Mouse (Mus musculus): ENCODE measurements around the gene Samm50. TPM values are rescaled to one million over a fixed set of nuclear protein-coding genes. Genes with fewer than 3 reads are reported as not detected.

Gene Samm50
- total and polyA plus RNA-seq, 2 experiments, result 11.5 to 46.4 TPM

DNA sequence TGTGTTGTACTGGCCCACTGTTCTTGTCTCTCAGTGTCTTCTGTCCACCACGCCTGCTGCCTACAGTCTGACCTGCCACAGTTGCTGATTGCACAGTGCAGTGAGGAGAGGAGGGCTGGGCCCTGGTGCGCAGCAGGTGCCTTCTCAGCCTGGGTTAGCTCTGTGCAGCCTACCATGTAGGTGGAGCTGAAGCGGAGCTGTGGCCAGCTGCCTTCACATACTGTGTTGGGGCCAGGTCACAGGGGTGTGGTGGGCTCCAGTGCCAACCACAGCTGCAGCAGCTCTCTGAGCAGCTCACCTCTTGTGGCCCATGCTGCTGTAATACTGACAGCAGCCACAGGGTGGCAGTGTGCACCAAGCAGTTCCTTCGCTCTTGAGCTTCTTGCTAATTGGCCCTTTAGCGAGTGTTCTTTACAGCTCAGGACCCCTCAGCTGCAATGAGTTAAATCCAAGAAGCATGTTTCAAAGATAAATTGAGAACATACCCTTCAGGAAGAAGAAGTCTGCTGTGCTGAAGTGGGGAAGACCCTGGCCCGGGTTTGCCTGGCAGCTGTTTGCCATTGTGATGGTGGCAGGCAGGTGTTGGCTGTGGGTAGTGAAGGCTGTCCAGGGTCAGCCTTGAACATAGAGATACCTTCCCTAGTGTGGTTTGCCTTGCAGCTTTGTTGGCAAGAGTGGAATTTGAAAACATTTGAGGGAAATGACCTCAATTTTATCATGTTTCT lies 20.2 kb downstream of the Samm50 start:
- Histone ChIP-seq H3K9ac (ENCODE audit: low read depth, low read length) (no peak overlapping the region), H3K36me3 (ENCODE audit: control insufficient read depth, insufficient read depth, low read length) (peaks cover 15% of the 10 kb centered on the region; the same call in 1 of the 2 replicates), H3K27me3 (ENCODE audit: control insufficient read depth, insufficient read depth, low read length) (no peaks in the 10 kb centered on the region), H3K4me3 (ENCODE audit: insufficient read depth, low read depth, low read length) (no peak overlapping the region), H3K4me1 (ENCODE audit: control insufficient read depth, insufficient read depth, low read length) (peaks cover 12% of the 10 kb centered on the region), H3K79me2 (ENCODE audit: control insufficient read depth, insufficient read depth, low read length) (no peaks in the 10 kb centered on the region), H3K27ac (replicated peaks; ENCODE audit: insufficient read depth, low read depth, low read length) (no peak overlapping the region)
- WGBS, result 59% methylated on average over 6 of the region's 6 CpGs
- DNase-seq (ENCODE audit: extremely low read depth, low read depth, low spot score), result peak; percentile 39
- TF ChIP-seq CTCF (IDR thresholded peaks at IDR 0.05; ENCODE audit: low read depth, low read length), result peak; percentile 98
- no peak for TF ChIP-seq POLR2A (IDR thresholded peaks at IDR 0.05; ENCODE audit: extremely low read depth, insufficient read depth, low read length)

DNA sequence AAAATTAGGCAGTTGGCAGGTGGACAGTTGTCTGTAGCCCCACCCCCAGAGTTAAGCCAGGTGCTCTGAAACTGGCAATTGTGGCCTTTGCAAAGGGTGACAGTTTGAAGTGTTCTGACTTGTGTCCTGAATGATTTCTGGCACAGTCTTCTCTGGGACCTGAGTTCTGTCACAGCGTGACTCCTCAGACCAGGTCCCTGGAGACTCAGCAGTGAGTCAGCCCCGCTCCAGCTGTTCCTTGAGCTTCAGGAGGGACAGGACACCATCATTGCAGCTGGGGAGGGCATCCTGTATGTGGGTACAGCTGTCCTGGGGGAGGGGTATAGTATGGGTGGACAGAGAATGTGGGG lies 20.7 kb downstream of the Samm50 start:
- Histone ChIP-seq H3K36me3 (ENCODE audit: control insufficient read depth, insufficient read depth, low read length) (peaks cover 14% of the 10 kb centered on the region; the same call in 1 of the 2 replicates), H3K79me2 (ENCODE audit: control insufficient read depth, insufficient read depth, low read length) (no peaks in the 10 kb centered on the region), H3K27me3 (ENCODE audit: control insufficient read depth, insufficient read depth, low read length) (no peaks in the 10 kb centered on the region), H3K27ac (replicated peaks; ENCODE audit: insufficient read depth, low read depth, low read length) (no peak overlapping the region), H3K4me3 (ENCODE audit: insufficient read depth, low read depth, low read length) (no peak overlapping the region), H3K4me1 (ENCODE audit: control insufficient read depth, insufficient read depth, low read length) (peaks cover 12% of the 10 kb centered on the region), H3K9ac (ENCODE audit: low read depth, low read length) (no peak overlapping the region)
- peak; percentile 63 for DNase-seq (ENCODE audit: extremely low read depth, low read depth, low spot score)
- WGBS, result 72% methylated on average over 2 of the region's 2 CpGs
- TF ChIP-seq CTCF (IDR thresholded peaks at IDR 0.05; ENCODE audit: low read depth, low read length) (no peak), POLR2A (IDR thresholded peaks at IDR 0.05; ENCODE audit: extremely low read depth, insufficient read depth, low read length) (no peak)

DNA sequence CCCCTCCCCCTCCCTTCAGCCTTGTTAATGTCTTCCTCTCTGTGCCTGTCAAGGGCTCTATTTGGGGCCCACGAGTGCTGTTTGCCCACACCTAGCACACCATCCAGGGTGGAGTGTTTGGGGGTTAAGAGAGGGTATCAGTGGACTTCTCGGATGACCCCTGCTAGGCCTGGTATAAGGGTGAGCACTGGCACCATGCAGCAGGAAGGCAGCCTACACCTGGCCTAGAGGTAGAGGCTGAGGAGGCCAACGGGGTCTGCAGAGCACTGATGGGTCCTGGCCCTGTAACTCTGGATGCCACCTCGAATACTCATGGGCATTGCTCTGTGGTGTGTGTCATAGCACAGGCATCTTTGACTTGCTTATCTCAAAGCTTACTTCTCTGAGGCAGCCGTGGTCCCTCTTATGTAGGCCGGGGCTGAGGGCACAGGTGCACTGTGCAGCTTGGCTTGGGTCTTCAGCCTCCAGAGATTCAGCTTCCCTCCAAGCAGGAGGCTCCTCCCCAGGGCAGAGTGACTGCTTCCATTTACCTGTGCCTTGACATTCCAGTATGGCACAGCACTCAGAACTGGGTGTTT lies 21.2 kb downstream of the Samm50 start:
- no peaks in the 10 kb centered on the region for H3K27me3 ChIP-seq (ENCODE audit: control insufficient read depth, insufficient read depth, low read length)
- no peak overlapping the region for H3K9ac ChIP-seq (ENCODE audit: low read depth, low read length)
- no peak for DNase-seq (ENCODE audit: extremely low read depth, low read depth, low spot score)
- WGBS, result 96% methylated on average over 6 of the region's 6 CpGs
- TF ChIP-seq POLR2A (IDR thresholded peaks at IDR 0.05; ENCODE audit: extremely low read depth, insufficient read depth, low read length) (no peak), CTCF (IDR thresholded peaks at IDR 0.05; ENCODE audit: low read depth, low read length) (no peak)
- peaks cover 12% of the 10 kb centered on the region for H3K4me1 ChIP-seq (ENCODE audit: control insufficient read depth, insufficient read depth, low read length)
- H3K4me3 ChIP-seq (ENCODE audit: insufficient read depth, low read depth, low read length), result no peak overlapping the region
- H3K27ac ChIP-seq (replicated peaks; ENCODE audit: insufficient read depth, low read depth, low read length), result no peak overlapping the region
- H3K79me2 ChIP-seq (ENCODE audit: control insufficient read depth, insufficient read depth, low read length), result no peaks in the 10 kb centered on the region
- peaks cover 11% of the 10 kb centered on the region; the same call in 1 of the 2 replicates for H3K36me3 ChIP-seq (ENCODE audit: control insufficient read depth, insufficient read depth, low read length)

DNA sequence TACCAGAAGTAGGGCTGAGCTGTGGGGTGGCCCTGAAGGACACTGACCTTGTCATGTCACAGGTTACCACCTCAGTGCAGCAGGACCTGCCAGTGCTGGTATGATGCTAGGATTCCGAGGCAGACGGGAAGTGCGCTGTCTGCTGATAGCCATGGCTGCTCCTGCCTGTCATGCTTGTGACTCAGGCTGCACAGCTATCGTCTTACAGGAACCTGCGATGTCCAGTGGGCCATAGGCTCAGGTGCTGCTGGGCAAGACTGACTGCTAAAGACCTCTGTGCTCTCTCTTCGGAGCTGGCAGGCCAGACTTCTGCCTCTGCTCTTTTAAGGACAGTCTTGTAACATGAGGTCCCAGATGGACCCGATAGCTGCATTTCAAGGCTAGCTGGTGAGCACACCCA lies 22.4 kb downstream of the Samm50 start:
- 88% methylated on average over 7 of the region's 7 CpGs for WGBS
- peaks cover 6% of the 10 kb centered on the region; the same call in 1 of the 2 replicates for H3K36me3 ChIP-seq (ENCODE audit: control insufficient read depth, insufficient read depth, low read length)
- no peak overlapping the region for H3K27ac ChIP-seq (replicated peaks; ENCODE audit: insufficient read depth, low read depth, low read length)
- H3K79me2 ChIP-seq (ENCODE audit: control insufficient read depth, insufficient read depth, low read length), result no peaks in the 10 kb centered on the region
- no peak overlapping the region for H3K9ac ChIP-seq (ENCODE audit: low read depth, low read length)
- H3K4me3 ChIP-seq (ENCODE audit: insufficient read depth, low read depth, low read length), result no peak overlapping the region
- no peak for DNase-seq (ENCODE audit: extremely low read depth, low read depth, low spot score)
- H3K4me1 ChIP-seq (ENCODE audit: control insufficient read depth, insufficient read depth, low read length), result peaks cover 12% of the 10 kb centered on the region
- no peaks in the 10 kb centered on the region for H3K27me3 ChIP-seq (ENCODE audit: control insufficient read depth, insufficient read depth, low read length)
- no peak for TF ChIP-seq CTCF (IDR thresholded peaks at IDR 0.05; ENCODE audit: low read depth, low read length)
- TF ChIP-seq POLR2A (IDR thresholded peaks at IDR 0.05; ENCODE audit: extremely low read depth, insufficient read depth, low read length), result no peak

DNA sequence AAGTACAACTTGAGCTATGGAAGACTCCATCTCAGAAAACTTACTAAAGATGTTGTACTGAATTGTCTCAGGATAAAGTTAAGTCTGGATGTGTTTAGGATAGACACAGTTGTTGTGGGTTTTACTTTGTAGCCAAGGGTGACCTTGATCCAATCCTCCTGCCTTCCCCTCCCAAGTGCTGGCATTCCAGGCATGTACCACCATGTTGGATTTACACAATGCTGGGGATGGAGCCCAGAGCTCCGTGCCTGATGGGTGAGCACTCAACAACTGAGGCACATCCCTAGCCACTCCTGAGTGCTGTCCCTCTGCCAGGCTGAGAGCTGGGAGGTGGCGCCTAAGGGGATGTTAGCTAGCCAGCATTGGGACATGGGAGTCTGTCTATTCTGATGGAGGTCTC lies 23.2 kb downstream of the Samm50 start:
- H3K27ac ChIP-seq (replicated peaks; ENCODE audit: insufficient read depth, low read depth, low read length), result no peak overlapping the region
- TF ChIP-seq POLR2A (IDR thresholded peaks at IDR 0.05; ENCODE audit: extremely low read depth, insufficient read depth, low read length), result no peak
- TF ChIP-seq CTCF (IDR thresholded peaks at IDR 0.05; ENCODE audit: low read depth, low read length), result no peak
- H3K4me3 ChIP-seq (ENCODE audit: insufficient read depth, low read depth, low read length), result no peak overlapping the region
- H3K4me1 ChIP-seq (ENCODE audit: control insufficient read depth, insufficient read depth, low read length), result peaks cover 12% of the 10 kb centered on the region
- no peaks in the 10 kb centered on the region for H3K27me3 ChIP-seq (ENCODE audit: control insufficient read depth, insufficient read depth, low read length)
- WGBS, result 78% methylated on average over 2 of the region's 2 CpGs
- H3K36me3 ChIP-seq (ENCODE audit: control insufficient read depth, insufficient read depth, low read length), result peaks cover 4% of the 10 kb centered on the region; the same call in 1 of the 2 replicates
- H3K79me2 ChIP-seq (ENCODE audit: control insufficient read depth, insufficient read depth, low read length), result no peaks in the 10 kb centered on the region
- no peak for DNase-seq (ENCODE audit: extremely low read depth, low read depth, low spot score)
- H3K9ac ChIP-seq (ENCODE audit: low read depth, low read length), result no peak overlapping the region

DNA sequence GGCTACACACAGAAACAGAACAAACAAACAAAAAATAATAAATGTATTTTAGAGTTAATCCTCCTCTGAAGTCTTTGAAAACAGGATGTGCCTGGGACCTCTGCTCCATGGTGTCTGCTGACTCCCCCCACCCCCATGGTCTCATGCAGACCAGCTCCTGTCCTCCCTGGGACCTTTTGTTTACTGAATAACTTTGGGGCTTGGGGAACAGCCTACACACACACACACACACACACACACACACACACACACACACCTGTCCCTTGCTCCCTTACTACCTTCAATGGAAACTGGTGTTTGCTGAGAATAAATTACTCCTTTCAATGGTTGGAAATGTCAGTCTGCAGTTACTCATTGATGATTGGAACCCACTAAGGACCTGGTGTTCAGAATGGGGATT lies 24.0 kb downstream of the Samm50 start:
- H3K4me1 ChIP-seq (ENCODE audit: control insufficient read depth, insufficient read depth, low read length), result peaks cover 12% of the 10 kb centered on the region
- no peak for TF ChIP-seq POLR2A (IDR thresholded peaks at IDR 0.05; ENCODE audit: extremely low read depth, insufficient read depth, low read length)
- no peak for TF ChIP-seq CTCF (IDR thresholded peaks at IDR 0.05; ENCODE audit: low read depth, low read length)
- H3K9ac ChIP-seq (ENCODE audit: low read depth, low read length), result no peak overlapping the region
- H3K27ac ChIP-seq (replicated peaks; ENCODE audit: insufficient read depth, low read depth, low read length), result no peak overlapping the region
- H3K27me3 ChIP-seq (ENCODE audit: control insufficient read depth, insufficient read depth, low read length), result no peaks in the 10 kb centered on the region
- H3K79me2 ChIP-seq (ENCODE audit: control insufficient read depth, insufficient read depth, low read length), result no peaks in the 10 kb centered on the region
- DNase-seq (ENCODE audit: extremely low read depth, low read depth, low spot score), result no peak
- peaks cover 4% of the 10 kb centered on the region; the same call in 1 of the 2 replicates for H3K36me3 ChIP-seq (ENCODE audit: control insufficient read depth, insufficient read depth, low read length)
- H3K4me3 ChIP-seq (ENCODE audit: insufficient read depth, low read depth, low read length), result no peak overlapping the region
